Mouse (Mus musculus) kidney, adult 8-10 months (tissue): Measurements from ENCODE around the gene Gm48552.

Experiments used
- DNase-seq, 2 experiments: peaks; one replicate each; pipeline ENCODE4 v3.0.0; 2022

The Gm48552 gene

GRCm38 (mm10) chr10:81362336-81362949 lies 26.4 kb upstream of the Gm48552 start:
- DNase-seq: no peak

DNA sequence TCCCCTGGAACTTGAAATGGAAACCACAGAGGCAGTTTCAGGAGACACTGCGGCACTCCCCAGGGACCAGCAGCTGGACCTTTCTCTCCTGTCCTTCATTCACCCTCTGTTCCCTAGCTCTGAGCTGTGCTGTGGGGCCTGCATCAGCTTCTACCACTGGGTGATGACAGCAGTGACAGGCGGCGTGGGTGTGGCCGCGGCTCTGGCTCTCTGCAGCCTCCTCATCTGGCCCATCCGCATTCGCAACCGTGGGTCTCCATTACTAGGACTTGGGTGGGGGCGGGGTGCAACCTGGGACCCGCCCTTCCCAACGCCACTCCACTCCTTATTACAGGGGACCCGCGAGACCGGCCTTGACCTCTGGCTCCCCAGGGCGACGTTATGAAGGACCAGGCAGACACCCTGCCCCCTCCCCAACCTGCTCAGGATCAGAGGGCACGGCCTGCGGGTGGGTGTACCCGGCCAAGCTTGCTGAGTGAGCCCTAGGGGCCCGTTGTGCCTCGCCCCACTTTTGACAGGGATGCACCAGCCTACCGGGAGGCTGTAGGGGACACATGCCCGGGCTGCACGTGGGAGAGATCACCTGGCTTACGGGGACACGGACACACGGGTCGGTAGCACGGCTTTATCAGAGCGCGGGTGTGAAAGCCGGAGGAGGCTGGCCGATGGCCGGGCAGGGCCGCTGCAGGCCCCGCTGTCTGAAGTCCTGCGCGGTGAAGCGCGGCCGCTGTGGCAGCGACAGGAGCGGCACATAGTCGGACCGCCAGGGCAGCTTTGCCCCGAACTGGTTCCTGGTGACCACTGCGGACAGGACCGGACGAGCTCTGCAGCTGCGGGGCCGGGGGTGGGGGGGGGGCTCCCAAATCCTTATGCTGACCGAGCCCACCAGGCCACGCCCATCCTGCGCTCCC lies 25.1 kb upstream of the Gm48552 start:
- no peak for DNase-seq

DNA sequence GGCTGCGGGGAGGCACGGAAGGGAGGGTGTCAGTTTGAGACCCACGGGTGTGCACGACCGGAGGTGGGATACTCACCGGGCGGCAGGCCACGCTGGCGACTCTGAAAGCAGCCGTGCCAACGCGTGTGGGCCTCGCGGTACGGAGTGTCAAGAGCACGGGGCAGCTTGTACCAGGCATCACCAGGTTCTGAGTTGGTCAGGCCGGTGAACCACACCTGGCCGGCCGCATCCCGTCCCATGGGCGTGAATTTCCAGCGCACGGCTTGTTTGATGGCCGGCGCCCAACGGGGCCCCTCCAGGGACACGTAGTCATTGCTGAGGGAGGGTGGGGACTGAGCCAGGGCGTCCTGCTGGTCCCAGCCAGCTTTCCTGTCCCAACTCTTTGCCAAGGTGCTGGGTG lies 24.1 kb upstream of the Gm48552 start:
- no peak for DNase-seq

DNA sequence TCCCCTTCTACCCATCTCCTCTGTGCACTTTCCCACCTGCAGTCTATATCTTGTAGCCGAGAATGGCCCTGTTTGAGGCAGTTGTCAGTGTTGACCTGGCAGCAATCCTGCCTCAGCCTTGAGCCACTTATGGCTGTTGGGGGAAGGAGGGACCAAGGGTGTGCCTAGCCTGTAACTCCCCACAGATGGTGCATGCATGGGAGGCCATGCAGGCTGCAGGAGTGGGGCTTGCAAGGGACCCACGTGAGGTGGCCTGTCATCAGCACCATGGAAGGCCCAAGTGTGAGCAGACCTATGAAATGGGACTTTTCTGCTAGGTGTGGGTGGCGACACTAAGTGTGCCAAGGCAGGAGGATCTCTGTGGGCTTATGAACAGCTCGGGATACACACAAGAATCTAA lies 23.7 kb upstream of the Gm48552 start:
- DNase-seq: no peak

- no peak for DNase-seq
These were observed 22.9 kb upstream of the Gm48552 start, which contains the start of gene 4930404N11Rik for GRCm38 (mm10) chr10:81365672-81366476. TSS of gene 4930404N11Rik (minus strand) at chr10:81365816.

DNA sequence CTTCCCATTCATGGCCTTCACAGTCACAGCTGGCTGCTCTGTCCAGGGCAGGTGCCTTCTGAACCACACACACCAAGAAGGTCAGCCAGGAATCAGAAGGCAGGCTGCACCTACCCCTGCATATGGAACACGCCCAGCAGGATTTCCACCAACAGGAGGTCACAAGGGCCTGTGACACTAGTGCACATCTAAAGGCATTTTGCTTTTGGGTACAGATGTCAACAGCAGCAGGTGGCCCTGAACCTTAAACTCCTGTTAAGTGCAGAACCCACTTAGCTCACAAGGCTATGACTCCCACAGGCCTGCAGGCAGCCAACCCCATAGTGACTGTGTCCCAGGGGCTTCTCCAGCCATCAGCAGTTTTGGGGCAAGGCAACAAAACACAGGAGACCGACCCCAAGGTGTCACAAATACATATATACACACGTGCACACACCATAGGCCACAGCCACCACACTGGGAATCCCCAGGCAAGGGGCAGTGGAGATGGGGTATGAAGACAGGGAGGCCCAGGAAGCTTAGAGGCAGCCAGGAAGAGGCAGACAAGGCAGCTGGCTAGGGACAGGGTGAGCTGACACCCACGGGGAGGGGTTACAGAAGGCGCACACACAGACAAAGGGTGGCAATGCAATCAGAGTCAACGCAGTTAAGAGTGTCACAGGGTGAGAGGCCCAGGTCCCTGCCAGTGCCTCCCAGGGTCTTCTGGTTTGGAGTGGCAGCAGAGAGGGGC lies 22.2 kb upstream of the Gm48552 start:
- DNase-seq: no peak

DNA sequence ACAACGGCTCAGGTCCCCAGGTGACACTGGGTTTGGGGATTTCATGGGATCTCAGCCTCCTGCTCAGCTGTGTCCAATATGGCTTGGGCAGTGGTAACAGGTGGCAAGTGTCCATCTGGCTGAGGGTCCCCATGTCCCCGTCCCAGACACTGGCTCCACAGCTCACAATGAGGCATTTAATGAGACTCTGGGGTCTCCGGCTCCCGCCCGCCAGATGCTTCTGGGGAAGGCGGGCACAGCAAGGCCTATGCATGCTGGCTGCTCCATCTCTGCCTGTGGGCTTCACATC lies 21.7 kb upstream of the Gm48552 start:
- DNase-seq: no peak

DNA sequence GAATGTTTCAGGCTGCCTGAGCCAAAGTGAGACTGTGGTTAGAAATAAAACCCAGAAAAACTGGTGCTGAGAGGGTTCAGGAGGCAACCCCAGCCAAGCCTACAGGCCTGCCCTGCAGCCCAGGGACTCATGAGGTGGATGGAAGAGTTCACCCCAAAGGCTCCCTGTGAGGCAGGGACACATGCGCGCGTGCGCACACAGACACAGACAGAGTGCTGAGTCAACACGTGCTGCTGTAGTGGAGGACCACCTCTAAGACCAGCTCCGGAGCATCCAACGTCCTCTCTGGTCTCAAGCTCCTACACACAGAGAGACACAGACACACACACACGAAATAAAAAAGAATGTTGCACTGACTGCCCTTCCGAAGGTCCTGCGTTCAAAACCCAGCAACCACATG lies 13.5 kb upstream of the Gm48552 start:
- DNase-seq: no peak

GRCm38 (mm10) chr10:81376561-81377361 lies 12.0 kb upstream of the Gm48552 start:
- DNase-seq: no peak

GRCm38 (mm10) chr10:81377362-81377664 lies 11.5 kb upstream of the Gm48552 start:
- DNase-seq: no peak

DNA sequence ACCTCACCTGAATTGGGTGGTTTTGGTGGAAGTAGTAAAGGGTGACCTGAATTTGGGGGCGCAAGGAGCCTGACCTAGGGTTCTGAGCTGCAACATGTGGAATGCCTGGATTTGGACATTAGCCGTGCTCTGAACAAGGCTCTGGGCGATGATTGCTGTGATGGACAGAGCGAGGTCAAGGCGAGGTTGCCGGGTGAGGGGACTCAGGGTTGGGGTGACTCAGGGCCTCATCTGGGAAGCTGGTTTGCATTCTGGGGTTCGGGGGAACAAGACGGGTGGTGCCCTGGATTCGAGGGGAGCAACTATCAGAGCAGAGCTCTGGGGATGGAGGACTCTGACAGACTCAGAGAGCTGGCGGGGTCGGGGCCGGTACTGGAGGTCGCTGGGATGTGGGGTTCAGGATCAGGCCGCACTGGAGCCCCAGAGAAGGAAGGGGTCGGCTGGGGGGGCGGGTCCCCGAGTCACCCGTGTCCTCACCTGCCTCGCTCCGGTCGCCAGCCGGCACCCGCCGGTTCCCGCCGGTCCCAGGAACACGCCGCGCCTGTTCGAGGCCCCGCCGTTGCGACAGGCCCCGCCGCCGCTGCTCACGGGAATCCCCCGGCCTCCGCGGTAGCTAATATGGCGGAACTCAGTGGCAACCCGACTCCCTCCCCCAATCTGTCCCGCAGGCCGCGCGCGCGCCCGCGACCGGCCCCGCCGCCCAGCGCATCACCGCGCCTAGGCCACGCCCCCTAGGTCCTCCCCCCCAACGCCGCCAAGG lies 10.8 kb upstream of the Gm48552 start, which contains the start of gene Fzr1:
Gene Fzr1 (minus strand): TSS at position 724 of the 760 bp plus-strand sequence.
- no peak for DNase-seq

DNA sequence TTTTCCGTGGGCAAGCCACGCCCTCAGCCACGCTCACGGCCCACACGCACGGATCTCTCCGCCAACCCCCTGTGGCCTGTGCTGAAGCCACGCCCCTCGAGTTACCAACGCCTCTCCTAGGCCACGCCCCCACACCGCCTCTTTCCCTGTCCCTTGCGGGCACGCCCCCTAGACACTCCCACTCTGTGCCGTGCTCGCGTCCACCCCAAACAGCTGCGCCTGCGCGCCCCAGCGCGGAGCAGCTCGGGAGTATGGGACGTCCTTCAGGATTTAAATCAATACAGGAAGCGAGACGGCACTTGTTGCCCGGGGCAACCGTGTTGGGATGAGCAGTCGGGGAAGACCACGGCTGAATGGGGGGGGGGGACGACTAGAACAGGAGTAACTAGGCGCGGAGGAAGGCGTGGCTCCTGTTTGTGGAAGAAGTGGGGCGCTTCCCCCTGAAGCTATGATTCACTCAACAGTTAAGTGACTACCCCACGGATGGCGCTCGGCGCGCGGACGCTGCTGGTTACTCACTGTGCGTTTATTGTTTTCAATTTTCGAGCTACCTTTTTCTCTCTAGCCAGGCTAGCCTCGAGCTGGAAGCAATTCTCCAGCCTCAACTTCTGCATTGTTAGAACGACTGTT lies 10.1 kb upstream of the Gm48552 start:
- peak; percentile 100 for DNase-seq

DNA sequence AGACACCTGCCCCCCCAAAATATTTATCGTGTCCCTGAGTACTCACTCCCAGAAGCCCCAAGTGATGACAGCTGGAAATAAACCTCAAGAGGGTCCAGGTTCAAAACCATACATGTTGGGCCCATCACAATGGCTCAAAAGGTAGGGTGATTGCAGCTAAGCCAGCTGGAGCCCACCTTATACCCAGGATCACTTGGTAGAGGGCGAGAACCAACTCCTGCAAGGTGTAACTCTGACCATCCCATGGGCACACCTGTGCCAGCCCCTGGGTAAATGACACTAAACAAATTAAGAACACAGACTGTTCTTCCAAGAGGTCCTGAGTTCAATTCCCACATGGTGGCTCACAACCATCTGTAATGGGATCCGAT lies 9.6 kb upstream of the Gm48552 start:
- no peak for DNase-seq

GRCm38 (mm10) chr10:81379809-81380378 lies 8.9 kb upstream of the Gm48552 start:
- DNase-seq: no peak

DNA sequence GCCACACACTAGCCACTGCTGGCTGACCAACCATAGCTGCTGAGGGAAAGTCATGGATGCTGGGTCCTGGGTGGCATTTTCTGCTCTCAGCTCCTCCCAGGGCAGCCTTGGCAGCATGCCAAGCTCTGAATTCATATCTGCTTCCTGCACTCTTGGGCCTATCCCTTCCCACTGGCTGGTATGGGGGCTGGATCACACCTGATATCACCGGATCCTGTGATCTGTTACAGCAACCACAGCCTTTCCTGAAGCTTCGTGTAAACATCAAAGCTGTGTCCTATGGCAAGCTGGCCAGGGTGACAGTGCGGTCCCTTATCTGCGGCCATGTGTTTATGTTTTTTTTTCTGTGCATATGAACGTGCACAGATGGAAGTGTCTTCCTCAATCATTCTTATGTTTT lies 6.8 kb upstream of the Gm48552 start:
- no peak for DNase-seq

DNA sequence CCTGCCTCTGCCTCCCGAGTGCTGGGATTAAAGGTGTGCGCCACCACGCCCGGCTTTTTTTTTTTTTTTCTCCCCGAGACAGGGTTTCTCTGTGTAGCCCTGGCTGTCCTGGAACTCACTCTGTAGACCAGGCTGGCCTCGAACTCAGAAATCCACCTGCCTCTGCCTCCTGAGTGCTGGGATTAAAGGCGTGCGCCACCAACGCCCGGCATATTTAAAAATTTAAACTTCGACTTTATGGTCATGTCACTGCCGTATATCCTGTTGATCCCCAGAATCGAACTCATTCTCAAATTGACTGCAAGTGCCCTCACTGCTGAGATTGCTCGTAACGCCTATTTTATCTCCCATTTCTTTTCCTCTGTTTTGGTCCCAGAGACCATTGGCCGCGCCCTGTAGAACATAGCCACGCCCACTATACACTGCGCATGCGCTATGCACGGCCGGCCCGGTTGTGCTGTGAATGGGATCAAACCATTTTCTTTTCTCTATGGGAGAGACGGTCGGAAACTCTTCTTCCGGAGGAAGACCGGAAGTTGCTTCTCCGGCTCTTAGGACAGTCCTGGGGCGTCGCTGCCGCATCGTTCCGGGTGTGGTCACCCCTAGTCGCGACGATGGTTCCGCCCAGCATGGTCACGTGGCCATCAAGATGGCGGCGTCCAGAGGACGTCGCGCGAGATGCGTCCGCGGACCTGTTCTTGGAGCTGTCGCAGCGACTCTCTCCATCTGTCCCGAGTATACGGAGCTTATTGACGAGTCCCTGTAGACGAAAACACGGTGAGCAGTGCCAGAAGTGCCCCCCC lies 4.8 kb upstream of the Gm48552 start, which contains the start of the genes Dohh and Gm48551:
Gene Dohh (plus strand): TSS at position 627 of the 803 bp plus-strand sequence.
Gene Gm48551 (plus strand): TSS at position 665 of the 803 bp plus-strand sequence.
- DNase-seq: peak; percentile 99

DNA sequence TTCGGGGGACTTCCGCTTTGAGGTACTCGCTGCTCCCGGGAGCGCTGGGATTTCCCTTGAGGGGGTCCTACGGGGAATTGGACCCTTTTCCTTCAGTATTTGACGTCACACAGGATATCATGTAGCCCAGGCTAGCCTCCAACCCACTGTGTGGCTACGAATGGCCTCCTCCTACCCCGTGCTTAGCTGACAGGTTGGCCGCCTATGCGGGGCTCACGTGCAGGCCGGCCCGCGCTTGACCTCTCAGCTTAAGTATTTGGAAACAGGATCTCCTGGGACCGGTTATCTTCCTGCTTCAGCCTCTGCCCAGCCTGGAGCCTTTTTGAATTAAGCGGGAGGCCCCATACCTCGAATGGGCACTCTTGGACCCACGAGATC lies 4.2 kb upstream of the Gm48552 start:
- DNase-seq: no peak

DNA sequence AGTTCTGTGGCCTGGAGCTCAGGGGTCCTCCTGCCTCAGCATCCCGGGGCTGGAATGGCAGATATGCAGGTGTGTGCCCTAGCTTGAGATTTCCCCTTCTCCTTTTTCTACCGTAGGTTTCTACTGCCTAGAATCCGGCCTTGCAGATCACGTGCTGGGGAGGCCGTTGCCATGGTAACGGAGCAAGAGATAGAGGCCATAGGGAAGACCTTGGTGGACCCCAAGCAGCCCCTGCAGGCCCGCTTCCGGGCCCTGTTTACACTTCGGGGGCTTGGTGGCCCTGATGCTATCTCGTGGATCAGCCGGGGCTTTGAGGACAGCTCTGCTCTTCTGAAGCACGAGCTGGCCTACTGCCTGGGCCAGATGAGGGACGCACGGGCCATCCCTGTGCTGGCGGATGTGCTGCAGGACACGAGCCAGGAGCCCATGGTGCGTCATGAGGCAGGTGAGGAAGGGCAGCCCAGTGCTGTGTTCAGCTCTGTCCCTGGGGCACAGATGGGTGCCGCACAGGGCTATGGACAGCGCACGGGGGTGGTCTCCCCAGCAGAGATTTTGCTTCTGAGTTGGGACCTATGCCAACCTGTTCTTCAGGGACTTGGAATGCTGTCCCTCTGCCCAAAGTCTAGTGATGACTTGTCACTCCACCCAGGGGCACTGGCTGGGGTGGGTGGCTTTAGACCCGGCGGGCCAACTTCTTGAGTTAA lies 3.0 kb upstream of the Gm48552 start:
- DNase-seq: no peak

DNA sequence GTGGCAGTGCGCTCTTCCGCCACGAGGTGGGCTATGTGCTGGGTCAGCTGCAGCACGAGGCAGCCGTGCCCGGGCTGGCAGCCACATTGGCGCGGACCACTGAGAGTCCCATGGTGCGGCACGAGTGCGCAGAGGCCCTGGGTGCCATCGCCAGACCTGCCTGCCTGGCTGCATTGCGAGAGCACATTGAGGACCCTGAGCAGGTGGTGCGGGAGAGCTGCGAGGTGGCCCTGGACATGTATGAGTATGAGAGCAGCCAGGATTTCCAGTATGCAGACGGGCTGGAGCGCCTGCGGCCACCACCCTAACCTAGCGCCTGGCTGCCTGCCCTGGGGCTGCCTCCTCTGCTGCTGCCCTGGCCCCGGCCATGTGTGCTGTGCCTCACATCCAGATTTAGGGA lies 1.1 kb upstream of the Gm48552 start:
- DNase-seq: no peak
